Mouse (Mus musculus) CH12.LX (cell line): ENCODE measurements around the gene Hnrnpa1. TPM values are rescaled to one million over a fixed set of nuclear protein-coding genes. Genes with fewer than 3 reads are reported as not detected.
A peak's percentile ranks its signal among the peaks of the same experiment; 100 is the strongest.

Experiments used
- DNase-seq: peaks from one replicate; pipeline ENCODE4 v3.0.0-alpha.2; 2013; ENCODE audit errors: extremely low read depth
- H3K27ac ChIP-seq: 2 replicates; pipeline ENCODE4 v1.5.1; 2012; ENCODE audit warnings: low read depth, mild to moderate bottlenecking, control low read depth, moderate library complexity; ENCODE audit not compliant: insufficient read depth
- H3K27me3 ChIP-seq: replicated peaks from 2 replicates; pipeline ENCODE3; 2012; ENCODE audit warnings: inconsistent platforms
- H3K36me3 ChIP-seq, 2 experiments: replicated peaks in 1 of 2; 2 replicates each; pipeline versions ENCODE3 to v1.6.1; 2012; ENCODE audit warnings: inconsistent platforms in 1 of 2, low read length in 1 of 2, mild to moderate bottlenecking in 1 of 2, mixed read lengths in 1 of 2, moderate library complexity in 1 of 2; ENCODE audit not compliant: control insufficient read depth in 1 of 2, insufficient read depth in 1 of 2
- H3K4me1 ChIP-seq, 2 experiments: 2 replicates each; pipeline ENCODE4 v1.6.1; 2012; ENCODE audit warnings: inconsistent platforms in 1 of 2, moderate library complexity in 1 of 2; ENCODE audit not compliant: insufficient read depth in 2 of 2, control insufficient read depth in 1 of 2
- H3K4me2 ChIP-seq: 2 replicates; pipeline ENCODE4 v1.6.1; 2012; ENCODE audit warnings: low read depth, mild to moderate bottlenecking, control low read depth; ENCODE audit not compliant: poor library complexity, insufficient read depth, severe bottlenecking
- H3K4me3 ChIP-seq, 3 experiments: fragments of 150-350 bp in 1 of 3; sonication (generic) in 1 of 3; replicated peaks in 1 of 3; 2 replicates each; pipeline versions ENCODE3 to v1.5.1; 2011 to 2012; ENCODE audit warnings: low read depth in 2 of 3, low read length in 2 of 3, mild to moderate bottlenecking in 2 of 3, moderate library complexity in 2 of 3, control low read depth in 1 of 3, improper control_type of control experiment in 1 of 3, inconsistent platforms in 1 of 3, mixed read lengths in 1 of 3; ENCODE audit not compliant: poor library complexity in 1 of 3
- H3K79me2 ChIP-seq: replicated peaks from 2 replicates; pipeline ENCODE4 v1.6.1; 2012; ENCODE audit warnings: mild to moderate bottlenecking, moderate library complexity; ENCODE audit not compliant: control insufficient read depth, poor library complexity, insufficient read depth, severe bottlenecking; ENCODE audit errors: extremely low read depth
- H3K9ac ChIP-seq: 2 replicates; pipeline ENCODE4 v1.6.1; 2012; ENCODE audit warnings: low read depth, mild to moderate bottlenecking, control low read depth, moderate library complexity; ENCODE audit not compliant: insufficient read depth
- H3K9me3 ChIP-seq: replicated peaks from 2 replicates; pipeline ENCODE3; 2012; ENCODE audit warnings: low read length, inconsistent platforms, mixed read lengths
- CHD1 ChIP-seq: IDR thresholded peaks from 2 replicates; pipeline ENCODE4 v1.6.1; 2012; ENCODE audit warnings: low read depth, low read length, improper control_type of control experiment, inconsistent platforms
- CHD2 ChIP-seq: IDR thresholded peaks from 2 replicates; pipeline ENCODE4 v1.6.1; 2011; ENCODE audit warnings: low read length, improper control_type of control experiment
- CTCF ChIP-seq, 2 experiments: IDR thresholded peaks in 1 of 2; conservative IDR thresholded peaks in 1 of 2; 2 replicates each; pipeline ENCODE4 v1.5.1; 2011 to 2012; ENCODE audit warnings: low read depth in 2 of 2, low read length in 2 of 2, improper control_type of control experiment in 1 of 2, inconsistent platforms in 1 of 2, mild to moderate bottlenecking in 1 of 2, moderate library complexity in 1 of 2
- E2F4 ChIP-seq: IDR thresholded peaks from 2 replicates; pipeline ENCODE4 v1.6.1; 2011; ENCODE audit warnings: low read depth, low read length, improper control_type of control experiment; ENCODE audit not compliant: insufficient replicate concordance
- ELF1 ChIP-seq: IDR thresholded peaks from 2 replicates; pipeline ENCODE4 v1.6.1; 2014; ENCODE audit warnings: low read depth, mild to moderate bottlenecking, inconsistent platforms, low read length, improper control_type of control experiment
- EP300 ChIP-seq: IDR thresholded peaks from 2 replicates; pipeline ENCODE4 v1.6.1; 2011; ENCODE audit warnings: low read length, improper control_type of control experiment
- JUN ChIP-seq: IDR thresholded peaks from 2 replicates; pipeline ENCODE4 v1.6.1; 2011; ENCODE audit warnings: low read depth, mild to moderate bottlenecking, low read length, improper control_type of control experiment, moderate library complexity; ENCODE audit not compliant: insufficient read depth
- MAFK ChIP-seq: IDR thresholded peaks from 2 replicates; pipeline ENCODE4 v1.6.1; 2011; ENCODE audit warnings: low read length, improper control_type of control experiment; ENCODE audit not compliant: insufficient replicate concordance
- MXI1 ChIP-seq: IDR thresholded peaks from 2 replicates; pipeline ENCODE4 v1.6.1; 2011; ENCODE audit warnings: mild to moderate bottlenecking, low read depth, low read length, improper control_type of control experiment
- NELFE ChIP-seq: IDR thresholded peaks from 2 replicates; pipeline ENCODE4 v1.6.1; 2011; ENCODE audit warnings: low read depth, low read length, improper control_type of control experiment
- NRF1 ChIP-seq: IDR thresholded peaks from 2 replicates; pipeline ENCODE4 v1.6.1; 2014; ENCODE audit warnings: low read depth, mild to moderate bottlenecking, inconsistent platforms, low read length, improper control_type of control experiment, moderate library complexity
- POLR2A ChIP-seq: IDR thresholded peaks from 2 replicates; pipeline ENCODE4 v1.6.1; 2011; ENCODE audit warnings: low read depth, mild to moderate bottlenecking, improper control_type of control experiment, low read length
- UBTF ChIP-seq: IDR thresholded peaks from 2 replicates; pipeline ENCODE4 v1.6.1; 2012; ENCODE audit warnings: low read depth, mild to moderate bottlenecking, inconsistent platforms, low read length, improper control_type of control experiment, moderate library complexity
- ZC3H11A ChIP-seq: IDR thresholded peaks from 2 replicates; pipeline ENCODE4 v1.6.1; 2012; ENCODE audit warnings: low read depth, mild to moderate bottlenecking, inconsistent platforms, low read length, improper control_type of control experiment
- dilution Hi-C: fragments of 300-500 bp; cut with MboI; formaldehyde crosslinking; loops from 2 replicates; pipeline ENCODE4 v1.14.3; 2020; ENCODE audit warnings: low sequenced_read_pairs; ENCODE audit not compliant: extremely low pct_unique_long_range_greater_than_20kb, extremely low pct_ligation_motif_present
- in situ Hi-C: fragments of 300-500 bp; cut with MboI; formaldehyde crosslinking; loops from 3 replicates; pipeline ENCODE4 v1.14.3; 2019; ENCODE audit warnings: low sequenced_read_pairs, low pct_ligation_motif_present, low pct_unique_long_range_greater_than_20kb, mixed read lengths
- polyA plus RNA-seq: library from polyadenylated mRNA; unstranded; fragments of >175 nt; gene quantifications from 2 replicates; pipeline ENCODE4 v1.2.1, GENCODE M21; 2012; ENCODE audit warnings: low read depth; ENCODE audit not compliant: insufficient read length
- total RNA-seq, 2 experiments: library from RNA; depleted of rRNA; stranded (reverse); fragments of 300-350 nt in 1 of 2; fragments of >200 nt in 1 of 2; gene quantifications; 2 replicates each; pipeline ENCODE4 v1.2.3; 2012 to 2014

Gene Hnrnpa1
- total and polyA plus RNA-seq, 3 experiments = 635 to 1,799 (median 757) TPM

- H3K27ac ChIP-seq = no peak overlapping the region
- dilution Hi-C loops = no loop called here
- H3K27me3 ChIP-seq = no peaks in the 10 kb centered on the region
- H3K9ac ChIP-seq = no peak overlapping the region
- H3K9me3 ChIP-seq = no peaks in the 10 kb centered on the region
- DNase-seq = no peak
- H3K4me2 ChIP-seq = no peak overlapping the region
- in situ Hi-C loops = no loop called here
- no peak for TF ChIP-seq NELFE
- no peak for TF ChIP-seq POLR2A
- TF ChIP-seq E2F4 = no peak
- TF ChIP-seq MAFK = no peak
- TF ChIP-seq ELF1 = no peak
- no peak for TF ChIP-seq NRF1
- TF ChIP-seq MXI1 = no peak
- H3K79me2 ChIP-seq = peaks cover 11% of the 10 kb centered on the region
- H3K4me1 ChIP-seq = peaks cover 0 to 3% of the 10 kb centered on the region in 2 experiments; a peak in 1 of 4 replicates
- peaks cover 43 to 89% of the 10 kb centered on the region in 2 experiments for H3K36me3 ChIP-seq
- H3K4me3 ChIP-seq = no peak overlapping the region
Measured at GRCm38 (mm10) chr15:103290843-103291242, 50.6 kb downstream of the Hnrnpa1 start.

- Histone ChIP-seq H3K79me2 (peaks cover 7% of the 10 kb centered on the region), H3K9ac (no peak overlapping the region), H3K4me3 (no peak overlapping the region), H3K27ac (no peak overlapping the region), H3K36me3 (peaks cover 52 to 92% of the 10 kb centered on the region in 2 experiments), H3K4me2 (no peak overlapping the region), H3K27me3 (no peaks in the 10 kb centered on the region), H3K4me1 (peaks cover 2 to 14% of the 10 kb centered on the region in 2 experiments), H3K9me3 (no peaks in the 10 kb centered on the region)
- in situ Hi-C loops = no loop called here
- no peak for TF ChIP-seq CHD2
- TF ChIP-seq ZC3H11A = no peak
- no peak for TF ChIP-seq EP300
- TF ChIP-seq CHD1 = no peak
- TF ChIP-seq UBTF = no peak
- dilution Hi-C loops = no loop called here
- no peak for DNase-seq
Measured at GRCm38 (mm10) chr15:103292673-103293345, 52.6 kb downstream of the Hnrnpa1 start.

DNA sequence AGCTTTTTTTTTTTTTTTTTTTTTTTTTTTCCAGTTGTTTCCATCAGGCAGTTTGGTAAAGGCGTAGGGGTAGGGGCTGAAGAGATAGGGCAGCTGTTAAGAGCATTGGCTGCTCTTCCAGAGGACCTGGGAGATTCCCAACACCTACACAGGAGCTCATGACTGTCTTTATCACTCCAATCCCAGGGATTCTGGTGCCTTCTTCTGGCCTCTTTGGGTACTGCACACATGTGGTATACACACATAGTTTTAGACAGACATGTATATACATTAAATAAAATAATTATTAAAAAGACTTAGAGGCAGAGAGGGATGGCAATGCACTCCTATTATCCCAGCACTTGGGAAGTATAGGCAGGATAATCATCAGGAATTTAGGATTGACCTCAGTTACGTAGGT, 53.1 kb downstream of the Hnrnpa1 start:
- no peak overlapping the region for H3K4me3 ChIP-seq
- in situ Hi-C loops (no loop called here), dilution Hi-C loops (no loop called here)
- H3K4me1 ChIP-seq = peaks cover 5 to 20% of the 10 kb centered on the region in 2 experiments
- no peaks in the 10 kb centered on the region for H3K27me3 ChIP-seq
- peaks cover 6% of the 10 kb centered on the region for H3K79me2 ChIP-seq
- TF ChIP-seq JUN (no peak), CTCF (conservative IDR thresholded peaks at IDR 0.05 in 1 of 2, IDR thresholded peaks at IDR 0.05 in 1 of 2; ENCODE audit: low read depth in 2 of 2, low read length in 2 of 2) (peak; percentile 22 to 33; a peak in 1 of 4 replicates)
- no peak for DNase-seq
- no peak overlapping the region for H3K9ac ChIP-seq
- no peak overlapping the region for H3K4me2 ChIP-seq
- no peak overlapping the region for H3K27ac ChIP-seq
- no peaks in the 10 kb centered on the region for H3K9me3 ChIP-seq
- H3K36me3 ChIP-seq = peaks cover 52 to 92% of the 10 kb centered on the region in 2 experiments
